Mouse (Mus musculus) adipocyte (in vitro differentiated cells): Measurements from ENCODE around the gene Ntn3.

Experiments
- DNase-seq: peaks from one replicate; pipeline ENCODE4 v3.0.0-alpha.2; 2016; ENCODE audit warnings: low spot score

Ntn3 gene

DNA sequence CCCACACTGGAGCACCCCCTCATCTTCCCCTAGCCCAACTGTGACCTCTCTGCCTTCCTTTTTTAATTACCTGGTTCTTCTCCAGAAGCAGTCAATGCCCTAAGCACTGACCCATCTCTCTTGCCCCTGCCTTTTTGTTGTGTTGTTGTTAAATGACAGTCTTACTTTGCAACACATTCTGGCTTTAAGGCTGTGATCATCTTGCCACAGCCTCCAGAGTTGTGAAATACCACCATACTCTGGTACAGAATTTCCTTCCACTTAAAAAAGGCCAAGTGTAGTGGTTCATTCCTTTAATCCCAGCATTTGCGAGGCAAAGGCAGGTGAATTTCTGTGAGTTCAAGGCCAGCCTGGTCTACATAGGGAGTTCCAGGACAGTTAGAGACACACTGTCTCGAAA lies 18.4 kb downstream of the Ntn3 start:
- DNase-seq: no peak

DNA sequence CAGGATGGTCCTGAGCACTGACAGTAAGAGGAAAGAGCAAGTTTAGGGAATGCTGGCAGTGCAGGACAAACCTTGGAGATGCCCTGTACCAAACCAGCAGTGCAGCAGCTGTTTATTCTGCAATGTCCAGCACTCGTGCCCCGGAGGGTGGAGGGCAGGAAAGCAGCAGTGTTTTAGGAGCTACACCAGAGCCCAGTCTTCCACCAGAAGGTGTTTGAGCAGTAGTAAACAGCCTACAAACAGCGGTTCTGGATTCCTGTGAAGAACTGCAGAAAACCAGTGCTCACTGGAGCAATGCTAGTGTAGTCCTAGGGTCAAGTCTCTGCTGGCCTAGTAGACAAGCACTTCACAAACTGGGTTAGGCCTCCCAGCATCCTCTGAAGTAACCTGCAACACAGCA lies 35.1 kb downstream of the Ntn3 start:
- DNase-seq: no peak

DNA sequence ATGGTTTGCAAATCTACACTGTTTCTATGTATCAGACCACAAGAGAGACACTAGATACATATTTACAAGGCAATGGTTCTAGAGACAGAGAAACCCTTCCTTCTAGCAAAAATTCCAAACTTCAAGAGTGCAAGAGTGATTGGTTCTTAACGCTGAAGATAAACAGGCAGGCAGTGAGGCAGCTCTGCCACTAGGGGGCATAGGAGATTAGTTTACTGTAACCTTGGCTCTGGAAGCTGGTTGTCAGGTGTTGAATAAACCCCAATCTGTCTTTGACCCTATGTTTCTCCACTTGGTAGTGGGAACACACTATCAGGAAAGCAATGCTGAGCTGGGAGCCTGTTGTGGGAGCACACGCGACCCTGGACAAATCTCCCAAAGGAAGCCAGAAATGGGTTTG lies 35.9 kb downstream of the Ntn3 start:
- peak; percentile 84 for DNase-seq

DNA sequence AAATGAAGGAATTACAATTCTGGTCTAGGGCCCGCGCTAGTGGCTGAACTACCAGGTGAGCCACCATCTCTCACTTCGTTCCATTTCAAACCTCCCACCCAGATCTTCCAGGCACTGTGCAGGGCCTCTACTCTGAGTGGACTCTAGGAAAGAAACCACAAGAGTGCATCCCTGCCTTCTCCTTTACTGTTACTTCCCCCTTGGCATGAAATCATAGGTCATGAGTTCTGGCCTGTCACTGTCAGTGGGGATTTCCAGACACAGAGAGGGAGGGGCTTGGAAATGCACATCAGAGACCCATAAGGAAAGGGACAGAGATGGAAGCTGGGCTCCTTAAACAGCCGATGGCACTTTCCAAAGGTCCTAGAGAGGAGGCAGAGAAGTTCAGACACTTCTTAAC lies 37.6 kb downstream of the Ntn3 start:
- DNase-seq: no peak

DNA sequence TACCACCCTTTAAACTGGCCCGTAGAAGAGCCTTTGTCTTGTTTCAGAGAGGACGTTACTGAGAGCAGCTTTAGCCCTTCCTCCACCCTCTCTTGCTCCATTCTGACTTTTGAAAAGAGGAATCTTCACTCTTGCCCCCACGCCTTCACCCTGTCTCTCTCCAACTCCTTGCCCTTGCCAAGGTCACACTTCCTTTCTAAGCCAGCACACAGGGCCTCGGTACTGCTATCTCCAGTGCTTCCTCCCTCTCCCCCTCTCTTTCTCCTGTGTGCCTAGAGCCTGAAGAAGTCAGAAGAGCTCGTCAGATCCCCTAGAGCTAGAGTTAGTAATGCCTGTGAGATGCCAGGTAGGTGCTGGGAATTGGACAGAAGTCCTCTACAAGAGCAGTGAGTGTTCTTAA lies 38.6 kb downstream of the Ntn3 start:
- DNase-seq: no peak

DNA sequence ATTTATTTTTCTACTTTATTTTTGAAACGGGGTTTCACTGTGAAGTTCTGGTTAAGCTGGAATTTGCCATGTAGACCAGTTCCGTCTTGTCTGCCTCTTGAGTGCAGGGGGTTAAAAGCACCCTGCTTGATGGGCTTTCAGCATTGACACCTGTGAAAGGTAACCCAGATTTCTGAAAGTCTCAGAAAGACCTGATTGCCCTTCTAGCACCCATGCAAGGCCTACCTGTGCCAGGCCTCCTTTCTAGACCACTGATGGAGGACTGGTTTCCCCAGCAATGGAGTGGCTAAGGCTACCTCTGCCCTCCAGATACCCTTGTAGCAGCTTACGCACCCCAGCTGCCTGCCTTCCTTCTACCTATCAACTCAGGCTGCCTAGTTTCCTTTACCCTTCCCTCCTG lies 39.2 kb downstream of the Ntn3 start:
- no peak for DNase-seq

DNA sequence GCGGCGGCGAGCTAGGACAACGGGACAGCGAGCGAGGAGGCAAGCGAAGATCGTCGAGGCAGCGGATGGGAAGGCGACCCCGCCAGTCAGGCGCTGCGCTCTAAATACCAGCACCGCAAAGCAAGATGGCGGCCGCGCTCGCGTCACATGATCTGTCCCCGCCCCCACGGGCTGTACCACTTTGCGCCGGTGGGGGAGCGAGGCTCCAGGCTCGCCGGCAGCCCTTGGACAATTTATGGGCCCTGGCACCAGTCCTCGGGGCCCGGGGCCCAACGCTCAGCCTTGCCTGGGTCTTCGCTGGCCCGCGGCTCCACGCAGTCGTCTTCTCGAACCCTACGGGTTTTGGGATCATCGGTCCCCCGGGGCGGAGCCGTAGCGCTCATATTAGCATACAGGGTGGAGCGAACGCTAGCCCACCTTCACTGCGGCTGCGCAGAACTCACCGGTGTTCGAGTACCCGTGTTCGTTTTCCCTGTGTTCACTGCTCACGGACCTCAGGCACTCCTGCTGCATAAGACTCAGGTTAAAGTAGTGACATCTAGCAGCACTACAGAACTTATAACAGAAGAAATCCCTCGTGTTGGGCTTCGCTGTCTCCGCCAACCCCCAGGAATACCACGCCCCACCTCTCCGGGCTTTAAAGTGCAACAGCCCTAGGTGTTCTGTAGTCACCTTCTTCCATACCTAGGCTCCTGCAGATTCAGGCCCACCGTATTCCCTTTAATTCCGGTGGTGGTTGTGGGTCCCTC lies 39.8 kb downstream of the Ntn3 start, which contains the start of gene Atp6v0c:
Gene Atp6v0c (minus strand): TSS at position 386 of the 749 bp plus-strand sequence.
- peak; percentile 97 for DNase-seq

DNA sequence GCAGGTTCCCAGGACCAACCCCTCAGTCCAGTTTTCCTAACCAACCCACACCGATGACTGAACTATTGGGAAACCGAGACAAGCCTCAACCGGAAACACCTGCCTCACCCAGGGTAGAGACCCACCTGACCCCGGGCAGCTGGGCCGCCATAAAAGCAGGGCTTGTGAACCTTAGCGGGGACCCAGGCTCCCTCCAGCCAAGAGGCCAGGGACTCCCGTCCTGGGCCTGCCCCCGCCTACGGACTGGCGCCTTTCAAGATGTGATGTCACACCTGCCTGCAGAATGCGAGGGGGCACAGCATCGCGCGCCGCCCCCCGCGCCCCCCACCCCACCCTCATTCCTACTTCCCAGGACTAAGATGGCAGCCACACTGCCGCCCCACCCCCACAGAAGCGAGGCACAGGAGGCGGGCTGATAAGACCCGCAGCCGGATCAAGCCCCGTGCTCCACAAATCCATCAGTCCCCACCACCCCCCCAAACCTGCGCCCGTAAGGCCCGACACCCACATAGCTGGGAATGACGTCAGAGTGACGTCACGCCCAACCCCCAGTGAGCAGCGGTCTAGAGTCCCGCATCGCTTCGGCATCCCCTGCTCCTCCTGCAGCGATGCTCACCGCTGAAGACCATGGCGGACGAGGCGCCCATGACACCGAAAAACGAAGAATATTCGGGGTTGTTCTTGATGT lies 40.6 kb downstream of the Ntn3 start:
- DNase-seq: peak; percentile 52

DNA sequence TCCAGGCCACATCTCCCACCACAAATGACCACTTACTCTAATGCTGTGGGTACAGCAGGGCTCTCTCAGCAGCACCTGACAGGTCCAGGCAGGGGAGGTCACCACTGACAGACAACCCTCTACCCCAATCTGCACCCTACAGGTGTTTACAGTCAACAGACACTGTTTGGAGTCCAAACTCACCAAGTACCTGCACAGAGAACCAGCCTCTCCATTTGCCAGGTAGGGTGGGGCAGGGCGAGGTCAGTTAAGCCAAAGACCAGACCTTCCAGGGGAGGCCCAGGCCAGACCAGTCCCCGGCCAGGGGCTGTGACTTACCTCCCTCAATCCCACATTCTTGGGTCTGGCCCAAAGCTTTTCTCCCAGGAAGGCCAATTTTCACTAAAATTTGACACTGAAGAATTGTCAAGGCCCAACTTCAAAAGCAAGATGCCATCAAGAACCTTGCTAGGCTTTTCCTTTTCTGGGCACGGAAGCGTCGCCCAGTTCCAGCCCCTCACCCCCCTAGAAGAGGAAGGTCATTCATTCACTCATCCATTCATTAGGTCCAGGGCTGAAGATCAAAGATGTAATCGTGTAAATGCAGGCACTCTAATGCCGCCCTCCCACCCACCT lies 41.3 kb downstream of the Ntn3 start:
- DNase-seq: no peak

DNA sequence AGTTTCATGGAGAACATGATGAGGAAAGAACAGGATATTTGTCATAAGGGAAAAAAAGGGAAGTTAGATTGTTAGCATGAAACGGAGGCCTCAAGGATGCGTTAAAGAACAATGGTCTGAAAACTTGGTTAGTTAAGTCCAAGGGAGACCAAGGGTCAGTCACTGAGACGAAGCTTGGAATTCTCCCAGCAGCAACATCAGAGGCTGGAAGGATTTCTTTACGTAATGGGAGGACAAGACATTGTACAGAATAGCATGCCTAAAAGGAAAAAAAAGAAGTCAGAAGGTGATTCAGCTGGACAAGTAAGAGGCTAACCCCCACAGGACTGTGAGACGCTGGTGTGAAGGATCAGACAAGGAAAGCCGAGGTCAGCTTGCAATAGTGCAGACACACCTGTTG lies 42.2 kb downstream of the Ntn3 start:
- peak; percentile 69 for DNase-seq

DNA sequence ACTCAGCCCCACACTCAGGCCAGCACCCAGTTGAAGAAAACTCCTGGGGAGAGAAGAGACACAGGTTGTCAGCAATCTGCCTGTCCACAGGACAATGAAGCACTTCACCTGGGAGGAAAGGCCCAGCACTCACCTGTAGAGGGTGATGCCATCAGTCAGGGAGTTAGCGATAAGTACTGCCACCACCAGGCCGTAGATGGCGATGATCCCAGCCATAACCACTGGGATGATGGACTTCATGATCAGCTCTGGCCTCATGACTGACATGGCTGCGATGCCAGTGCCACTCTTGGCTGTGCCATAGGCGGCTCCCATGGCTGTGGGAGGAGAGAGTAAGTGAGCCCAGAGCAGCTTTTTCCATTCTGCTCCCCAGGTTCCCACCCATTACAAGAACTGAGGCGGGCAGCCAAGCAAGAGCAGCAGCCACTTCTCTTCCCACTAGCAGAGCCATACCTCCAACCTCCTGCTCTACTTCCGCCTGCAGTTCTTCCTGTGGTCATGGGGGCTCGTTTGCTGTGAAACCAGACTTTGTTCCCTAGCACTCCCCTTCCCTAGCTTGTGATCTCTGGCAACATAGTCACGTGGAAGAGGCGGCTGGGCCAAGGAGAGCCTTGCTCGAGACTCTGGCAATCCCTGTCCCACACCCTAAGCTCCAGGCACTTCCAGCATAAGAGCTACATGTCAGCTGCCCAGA lies 44.6 kb downstream of the Ntn3 start:
- no peak for DNase-seq

DNA sequence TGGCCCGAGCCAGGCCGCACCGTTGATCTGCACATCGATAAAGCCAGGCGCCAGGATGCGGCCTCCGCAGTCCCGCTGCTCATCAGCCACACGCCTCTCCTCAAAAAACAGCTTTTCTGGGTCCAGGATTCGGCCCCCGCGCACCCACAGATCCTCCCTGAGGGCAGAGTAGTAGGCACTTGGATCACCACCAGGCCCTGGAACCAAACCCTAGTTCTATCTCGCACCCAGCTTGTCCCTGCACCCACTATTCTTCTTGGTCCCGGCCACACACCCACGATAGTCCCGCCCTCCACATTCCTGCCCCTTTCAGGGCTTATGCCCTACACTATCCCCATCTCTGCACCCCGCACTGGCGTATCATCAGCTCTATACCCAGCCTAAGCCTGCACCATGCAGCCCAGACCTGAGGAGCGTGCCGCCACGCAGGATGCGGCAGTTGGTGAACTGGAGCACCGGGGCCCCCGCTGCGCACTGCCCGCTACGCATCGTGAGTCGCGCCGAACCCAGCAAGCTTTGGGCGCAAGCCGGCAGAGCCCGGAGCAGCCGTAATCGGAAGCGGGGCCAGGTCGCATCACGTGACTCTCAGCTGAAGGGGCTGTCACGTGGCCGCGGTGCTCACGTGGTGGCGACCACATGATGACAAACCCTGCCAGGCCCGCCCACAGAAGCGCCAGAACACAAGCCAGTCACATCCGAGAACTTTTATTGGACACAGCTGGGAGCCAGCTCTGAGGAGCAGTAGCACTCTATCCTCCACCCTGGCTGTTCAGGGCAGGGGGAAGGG lies 46.0 kb downstream of the Ntn3 start, which contains the start of gene Amdhd2:
Gene Amdhd2 (minus strand): TSS at position 591 of the 787 bp plus-strand sequence.
- peak; percentile 97 for DNase-seq

DNA sequence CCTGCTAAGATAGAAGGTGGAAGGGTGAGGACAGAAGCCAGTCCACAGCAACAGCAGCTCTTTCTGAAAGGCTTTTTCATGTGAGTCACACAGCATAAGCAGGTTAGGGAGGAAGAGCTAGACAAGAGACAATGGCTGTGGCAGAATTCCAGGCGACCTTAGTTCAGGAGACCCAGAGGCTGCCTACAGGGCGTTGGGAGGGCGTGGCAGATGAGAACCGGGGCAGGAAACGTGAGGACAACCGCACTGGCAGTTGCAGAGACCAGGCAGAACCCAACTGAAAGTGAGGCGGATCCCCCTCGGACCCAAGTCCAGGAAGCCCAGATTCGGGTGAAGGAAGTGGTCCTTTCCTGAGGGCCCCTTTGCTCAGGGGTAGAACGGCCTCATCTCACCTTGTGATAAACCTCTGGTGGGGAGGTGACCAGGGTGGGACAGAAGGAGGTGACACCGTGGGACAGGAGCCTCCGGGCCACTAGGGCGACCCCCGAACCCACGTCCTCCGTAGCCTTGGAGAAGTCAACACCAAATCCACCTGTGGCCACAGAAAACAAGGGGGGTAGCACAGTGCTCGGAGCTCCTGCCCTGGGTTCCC lies 46.7 kb downstream of the Ntn3 start:
- peak; percentile 55 for DNase-seq

DNA sequence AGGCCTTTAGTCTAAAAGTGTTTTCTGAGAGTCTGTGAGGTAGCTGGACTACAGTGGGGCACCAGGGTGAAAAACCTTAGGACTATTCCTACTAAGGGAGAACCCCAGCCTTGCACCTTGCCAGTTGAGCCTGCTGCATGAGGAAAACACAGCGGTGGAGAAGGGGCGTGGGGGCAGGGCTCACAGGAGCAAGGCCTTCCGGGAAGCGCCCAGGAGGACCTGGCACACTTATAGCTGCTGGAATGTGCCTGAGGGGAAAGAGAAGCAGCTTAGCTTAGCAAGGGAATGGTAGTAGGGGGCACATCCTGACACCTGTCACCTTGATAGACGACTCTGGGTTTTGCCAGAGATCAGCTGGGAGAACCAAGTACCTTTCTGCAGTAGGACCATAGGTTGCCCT lies 47.9 kb downstream of the Ntn3 start:
- DNase-seq: no peak

DNA sequence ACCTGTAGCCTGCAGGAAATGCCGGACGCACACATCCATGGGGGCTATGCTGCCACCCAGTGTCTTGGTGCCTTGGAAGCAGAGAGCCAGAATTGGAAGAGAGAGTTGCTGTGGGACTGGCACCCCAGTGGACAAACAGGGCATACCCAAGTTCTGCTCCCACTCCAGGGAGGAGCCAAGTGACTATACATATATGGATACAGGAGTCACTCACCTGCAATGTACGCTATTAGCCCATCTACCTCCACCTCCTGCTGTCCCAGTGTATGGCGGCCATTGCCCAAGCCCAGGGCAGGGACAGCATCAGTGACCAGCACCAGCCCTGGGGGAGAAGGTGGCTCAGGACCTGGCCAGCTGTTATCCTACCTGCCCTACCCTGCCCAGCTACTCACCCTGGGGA lies 51.8 kb downstream of the Ntn3 start:
- no peak for DNase-seq

DNA sequence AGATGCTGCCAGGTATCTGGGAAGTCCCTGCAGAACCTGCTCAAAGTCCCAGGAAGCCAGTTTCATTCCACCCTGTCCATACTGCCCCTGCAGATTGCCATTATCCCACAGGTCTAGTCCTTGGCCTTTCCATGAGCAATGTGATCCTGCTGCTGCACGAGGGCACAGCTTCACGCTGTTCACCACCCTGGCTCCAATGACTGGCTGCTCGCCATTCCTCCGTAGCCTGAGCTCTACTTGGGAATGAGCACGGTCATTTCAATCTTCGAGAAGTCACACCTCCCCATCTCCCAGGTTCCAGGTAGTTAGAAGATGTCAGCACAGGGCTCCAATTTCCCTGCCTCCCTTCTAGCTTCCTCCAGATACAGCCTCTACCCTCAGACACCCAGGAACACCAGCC lies 52.2 kb downstream of the Ntn3 start:
- DNase-seq: no peak

DNA sequence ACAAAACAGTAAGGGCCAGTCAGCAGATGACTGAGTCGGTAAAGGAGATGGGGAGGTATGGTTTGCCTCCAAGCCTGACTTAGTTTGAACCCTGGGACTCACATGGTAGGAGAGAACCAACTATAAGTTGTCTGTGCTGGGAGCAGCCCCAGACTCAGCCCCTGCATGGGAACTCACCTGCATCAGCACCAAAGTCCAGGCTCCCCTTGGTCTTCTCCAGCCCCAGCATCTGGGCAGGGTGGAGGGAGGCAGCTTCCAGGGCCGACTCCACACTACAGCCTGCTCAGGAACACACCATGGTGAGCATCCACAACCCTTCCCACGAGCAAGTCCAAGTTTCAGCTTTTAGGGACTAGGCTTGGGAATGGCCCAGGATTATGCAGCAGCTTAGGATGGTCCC lies 52.9 kb downstream of the Ntn3 start:
- DNase-seq: no peak

DNA sequence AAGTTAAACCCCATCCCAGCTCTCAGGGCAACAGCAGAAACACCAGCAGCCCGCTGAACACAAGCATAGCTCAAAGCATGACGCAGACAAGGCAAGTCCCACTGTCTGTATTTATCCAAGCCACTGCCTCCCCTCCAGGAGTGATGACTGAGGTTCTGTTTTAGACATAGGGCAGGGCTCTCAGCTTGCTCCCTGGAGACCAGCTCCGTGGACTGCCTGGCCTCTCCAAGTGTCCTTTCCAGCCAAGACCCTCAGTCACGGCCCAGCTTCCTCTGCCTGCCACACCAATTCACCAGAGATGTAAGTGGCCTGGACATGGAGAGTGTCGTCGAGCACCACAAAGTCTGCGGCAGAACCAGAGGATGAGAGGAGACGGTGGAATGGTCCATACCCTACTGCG lies 53.6 kb downstream of the Ntn3 start:
- no peak for DNase-seq

DNA sequence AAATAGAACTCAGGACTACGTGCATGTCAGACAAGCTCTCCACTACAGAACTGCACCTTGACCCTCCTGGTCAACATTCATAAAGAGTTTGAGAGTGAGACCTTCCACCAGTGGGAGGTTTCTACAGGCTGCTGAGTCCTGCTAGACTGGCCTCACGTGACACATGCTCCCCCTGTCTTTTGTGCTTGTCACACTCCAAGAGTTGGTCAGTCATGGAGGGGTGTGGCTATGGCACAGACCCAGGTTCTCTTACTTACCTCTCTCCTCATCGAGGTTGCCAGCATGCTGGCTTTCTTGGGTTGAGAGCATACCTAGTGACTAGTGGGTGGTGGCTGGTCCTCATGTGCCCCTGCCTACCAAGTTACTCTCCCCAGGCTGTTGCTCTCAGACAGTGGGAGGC lies 54.9 kb downstream of the Ntn3 start:
- DNase-seq: no peak
